Mouse (Mus musculus) cortical plate, adult 2 months (tissue): ENCODE results near the gene Ago3.

Experiments
- CTCF ChIP-seq: fragments of 200-500 bp; IDR thresholded peaks from 2 replicates; pipeline ENCODE4 v1.5.1; 2011; ENCODE audit warnings: mild to moderate bottlenecking, control low read depth, low read length; ENCODE audit not compliant: insufficient read depth; ENCODE audit errors: extremely low read depth
- POLR2A ChIP-seq: fragments of 200-500 bp; IDR thresholded peaks from 2 replicates; pipeline ENCODE4 v1.6.1; 2011; ENCODE audit warnings: mild to moderate bottlenecking, low read length, control low read depth; ENCODE audit not compliant: insufficient read depth; ENCODE audit errors: extremely low read depth

- TF ChIP-seq POLR2A (no peak), CTCF (no peak)
These were observed 106.7 kb downstream of the Ago3 start for GRCm38 (mm10) chr4:126322646-126323045.
